Mouse (Mus musculus): ENCODE measurements around the gene Cntnap2. TPM values are rescaled to one million over a fixed set of nuclear protein-coding genes. Genes with fewer than 3 reads are reported as not detected.
"Not testable (repeated sequence)": the region's sequence is repeated elsewhere in the genome, so short reads cannot be mapped to it uniquely, and the experiment has no call there.

The Cntnap2 gene
- polyA plus RNA-seq, 1 experiment from 2014 or later: 19.5 TPM

DNA sequence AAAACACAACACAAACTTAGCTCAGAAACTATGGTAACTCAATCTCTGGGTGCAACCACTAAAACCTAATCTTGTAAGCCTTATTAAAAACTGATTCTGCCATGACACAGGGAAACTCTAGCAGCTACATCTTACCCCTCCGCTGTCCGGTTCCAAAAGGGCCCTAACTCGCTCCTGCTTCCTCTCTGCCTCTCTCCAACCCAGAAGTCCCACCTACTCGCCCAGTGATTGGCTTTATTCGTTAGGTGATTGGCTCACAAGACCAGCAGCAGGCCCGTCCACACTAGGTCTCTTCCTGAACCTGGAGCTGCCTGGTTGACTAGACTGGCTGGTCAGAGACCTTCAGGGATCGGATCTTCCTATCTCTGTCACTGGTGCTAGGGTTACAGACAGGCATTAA lies 2131.1 kb downstream of the Cntnap2 start:
- H3K27ac ChIP-seq (ENCODE audit: low read depth, low read length): no peak overlapping the region
- H3K27me3 ChIP-seq (ENCODE audit: control insufficient read depth, insufficient read depth, low read length): no peaks in the 10 kb centered on the region
- no peak for DNase-seq (ENCODE audit: low spot score)
- no peaks in the 10 kb centered on the region for H3K4me1 ChIP-seq (replicated peaks; ENCODE audit: control insufficient read depth, insufficient read depth, low read length)
- ATAC-seq (ENCODE audit: low FRiP score): no peak
- H3K9ac ChIP-seq (ENCODE audit: low read depth, low read length): no peak overlapping the region
- 75% methylated on average over 7 of the region's 7 CpGs for WGBS
- no peaks in the 10 kb centered on the region for H3K36me3 ChIP-seq (ENCODE audit: control insufficient read depth, insufficient read depth, low read length)
- H3K4me2 ChIP-seq (replicated peaks; ENCODE audit: low read depth, low read length): no peak overlapping the region
- H3K4me3 ChIP-seq (ENCODE audit: low read depth, low read length): no peak overlapping the region
- no peaks in the 10 kb centered on the region for H3K9me3 ChIP-seq (ENCODE audit: control insufficient read depth, low read length)

DNA sequence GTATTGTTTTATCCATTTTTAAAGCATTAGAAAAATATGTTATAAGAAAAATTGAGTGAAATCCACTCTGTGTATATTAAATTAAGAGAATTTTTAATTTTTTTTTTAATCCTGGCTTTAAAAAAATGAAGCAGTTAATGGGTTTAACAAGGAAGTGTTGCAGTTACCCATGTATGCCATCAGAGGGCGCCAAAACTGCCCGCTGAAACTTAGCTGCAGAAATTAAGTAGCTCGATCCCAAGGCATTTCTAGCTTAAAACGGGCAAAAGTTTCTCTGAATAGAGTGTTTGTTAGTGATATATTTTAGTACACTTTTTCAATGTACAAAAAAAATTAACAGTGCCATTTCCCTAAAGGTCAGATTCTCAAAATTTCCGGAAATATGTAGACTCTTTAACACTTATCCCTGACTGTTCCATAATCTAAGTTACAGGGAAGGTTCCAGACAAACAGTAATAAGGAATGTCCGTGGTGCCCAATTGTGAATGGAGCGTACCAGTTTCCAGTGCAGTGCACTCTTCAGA lies 2132.2 kb downstream of the Cntnap2 start:
- H3K36me3 ChIP-seq (ENCODE audit: control insufficient read depth, insufficient read depth, low read length): no peaks in the 10 kb centered on the region
- no peak overlapping the region for H3K9ac ChIP-seq (ENCODE audit: low read depth, low read length)
- no peaks in the 10 kb centered on the region for H3K27me3 ChIP-seq (ENCODE audit: control insufficient read depth, insufficient read depth, low read length)
- no peaks in the 10 kb centered on the region for H3K9me3 ChIP-seq (ENCODE audit: control insufficient read depth, low read length)
- no peak overlapping the region for H3K4me3 ChIP-seq (ENCODE audit: low read depth, low read length)
- H3K4me2 ChIP-seq (replicated peaks; ENCODE audit: low read depth, low read length): no peak overlapping the region
- no peaks in the 10 kb centered on the region for H3K4me1 ChIP-seq (replicated peaks; ENCODE audit: control insufficient read depth, insufficient read depth, low read length)
- ATAC-seq (ENCODE audit: low FRiP score) (no peak), DNase-seq (ENCODE audit: low spot score) (peak; percentile 71)
- 25% methylated on average over 7 of the region's 7 CpGs for WGBS
- H3K27ac ChIP-seq (ENCODE audit: low read depth, low read length): no peak overlapping the region

DNA sequence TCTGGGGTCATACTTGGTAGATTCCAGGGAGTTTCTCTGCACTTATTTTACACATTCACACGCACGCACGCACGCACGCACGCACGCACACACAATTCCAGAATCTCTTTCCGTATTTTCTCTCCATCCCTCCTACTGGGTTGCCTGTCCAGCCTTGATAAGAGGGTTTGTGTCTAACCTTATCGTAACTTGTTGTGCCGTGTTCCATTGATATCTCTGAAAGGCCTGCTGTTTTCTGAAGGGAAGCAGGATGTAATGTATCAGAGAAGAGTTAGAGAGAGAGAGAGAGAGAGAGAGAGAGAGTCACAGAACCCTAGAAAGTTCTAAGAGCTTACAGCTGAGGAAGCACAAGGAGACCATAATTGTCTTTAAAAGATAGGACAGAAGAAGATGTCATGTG lies 2132.8 kb downstream of the Cntnap2 start:
- no peak overlapping the region for H3K4me2 ChIP-seq (replicated peaks; ENCODE audit: low read depth, low read length)
- H3K36me3 ChIP-seq (ENCODE audit: control insufficient read depth, insufficient read depth, low read length): no peaks in the 10 kb centered on the region

DNA sequence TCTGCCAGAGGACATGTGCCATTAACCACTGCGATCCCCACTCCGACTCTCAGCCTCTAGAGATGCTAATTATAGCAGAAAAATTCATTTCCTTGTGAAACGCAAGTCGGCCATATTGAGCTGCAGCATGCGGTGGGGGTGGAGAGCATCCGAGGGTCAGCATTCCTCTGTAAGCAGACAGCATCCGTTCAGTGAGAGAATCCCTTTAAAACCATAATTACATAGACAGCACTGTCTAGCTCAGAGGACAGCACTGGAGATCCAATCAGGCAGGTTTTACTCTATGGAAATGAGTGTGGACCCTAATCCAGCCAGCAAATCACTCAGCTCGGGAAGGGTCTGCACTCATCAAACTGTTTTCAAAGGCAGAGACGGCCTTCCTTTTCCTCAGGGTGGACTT lies 2133.3 kb downstream of the Cntnap2 start:
- H3K4me2 ChIP-seq (replicated peaks; ENCODE audit: low read depth, low read length): no peak overlapping the region
- H3K27me3 ChIP-seq (ENCODE audit: control insufficient read depth, insufficient read depth, low read length): no peaks in the 10 kb centered on the region
- no peak overlapping the region for H3K9ac ChIP-seq (ENCODE audit: low read depth, low read length)
- no peak for DNase-seq (ENCODE audit: low spot score)
- no peaks in the 10 kb centered on the region for H3K36me3 ChIP-seq (ENCODE audit: control insufficient read depth, insufficient read depth, low read length)
- no peaks in the 10 kb centered on the region for H3K4me1 ChIP-seq (replicated peaks; ENCODE audit: control insufficient read depth, insufficient read depth, low read length)
- H3K9me3 ChIP-seq (ENCODE audit: control insufficient read depth, low read length): no peaks in the 10 kb centered on the region
- no peak for ATAC-seq (ENCODE audit: low FRiP score)
- no peak overlapping the region for H3K4me3 ChIP-seq (ENCODE audit: low read depth, low read length)
- no peak overlapping the region for H3K27ac ChIP-seq (ENCODE audit: low read depth, low read length)
- WGBS: 80% methylated on average over 9 of the region's 9 CpGs

More for the DNA sequence above, 2132.8 kb downstream of the Cntnap2 start:
- DNase-seq (ENCODE audit: low spot score) (no peak), ATAC-seq (ENCODE audit: low FRiP score) (no peak)
- Histone ChIP-seq H3K27me3 (ENCODE audit: control insufficient read depth, insufficient read depth, low read length) (no peaks in the 10 kb centered on the region), H3K4me3 (ENCODE audit: low read depth, low read length) (no peak overlapping the region), H3K9ac (ENCODE audit: low read depth, low read length) (no peak overlapping the region), H3K27ac (ENCODE audit: low read depth, low read length) (no peak overlapping the region), H3K9me3 (ENCODE audit: control insufficient read depth, low read length) (no peaks in the 10 kb centered on the region), H3K4me1 (replicated peaks; ENCODE audit: control insufficient read depth, insufficient read depth, low read length) (no peaks in the 10 kb centered on the region)
- WGBS: 95% methylated on average over 10 of the region's 10 CpGs

DNA sequence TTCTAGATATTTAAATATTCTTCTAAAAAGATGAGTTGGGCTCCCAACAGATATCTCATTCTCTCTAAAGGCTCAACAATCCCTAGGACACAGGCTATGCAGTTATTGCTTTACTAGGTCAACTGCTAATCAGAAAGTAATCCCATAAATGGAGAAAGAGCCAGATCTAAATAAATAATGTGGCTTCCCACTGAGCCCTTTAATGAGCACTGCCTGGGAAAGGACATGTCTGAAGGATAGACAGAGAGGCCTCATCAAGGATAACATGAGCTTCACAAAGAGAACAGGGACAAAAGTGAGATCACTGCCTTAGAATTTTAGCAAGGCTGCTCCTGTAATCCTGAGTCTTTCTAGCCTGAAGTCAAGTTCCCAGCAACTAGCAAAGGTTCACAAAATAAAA lies 2138.4 kb downstream of the Cntnap2 start:
- H3K4me2 ChIP-seq (replicated peaks; ENCODE audit: low read depth, low read length): no peak overlapping the region
- ATAC-seq (ENCODE audit: low FRiP score): no peak
- no peak overlapping the region for H3K4me3 ChIP-seq (ENCODE audit: low read depth, low read length)
- H3K4me1 ChIP-seq (replicated peaks; ENCODE audit: control insufficient read depth, insufficient read depth, low read length): no peaks in the 10 kb centered on the region
- H3K27me3 ChIP-seq (ENCODE audit: control insufficient read depth, insufficient read depth, low read length): no peaks in the 10 kb centered on the region
- H3K36me3 ChIP-seq (ENCODE audit: control insufficient read depth, insufficient read depth, low read length): no peaks in the 10 kb centered on the region
- no peak overlapping the region for H3K27ac ChIP-seq (ENCODE audit: low read depth, low read length)
- DNase-seq (ENCODE audit: low spot score): no peak
- no peak overlapping the region for H3K9ac ChIP-seq (ENCODE audit: low read depth, low read length)
- H3K9me3 ChIP-seq (ENCODE audit: control insufficient read depth, low read length): no peaks in the 10 kb centered on the region

DNA sequence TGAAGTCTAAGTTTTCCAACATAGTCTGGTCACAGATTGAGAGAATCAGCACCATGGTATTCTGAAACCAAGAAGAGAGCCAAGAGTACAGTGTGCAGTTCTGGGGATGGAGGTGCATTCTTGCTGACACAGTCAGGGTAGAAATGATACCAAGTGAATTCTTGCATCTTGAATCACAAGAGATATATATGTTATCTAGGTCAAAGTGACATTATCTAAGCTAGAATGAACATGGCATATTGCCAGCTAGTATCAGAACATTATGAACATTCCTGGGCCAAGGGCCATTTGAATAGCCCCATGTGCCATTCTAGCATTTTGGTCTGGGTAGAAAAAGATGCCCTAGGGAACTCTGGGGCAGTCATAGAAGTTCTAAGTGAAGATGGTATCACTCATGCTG lies 2141.5 kb downstream of the Cntnap2 start:
- no peaks in the 10 kb centered on the region for H3K36me3 ChIP-seq (ENCODE audit: control insufficient read depth, insufficient read depth, low read length)
- no peak for DNase-seq (ENCODE audit: low spot score)
- H3K27ac ChIP-seq (ENCODE audit: low read depth, low read length): no peak overlapping the region
- no peak overlapping the region for H3K4me3 ChIP-seq (ENCODE audit: low read depth, low read length)
- H3K4me1 ChIP-seq (replicated peaks; ENCODE audit: control insufficient read depth, insufficient read depth, low read length): no peaks in the 10 kb centered on the region
- no peak overlapping the region for H3K9ac ChIP-seq (ENCODE audit: low read depth, low read length)
- H3K27me3 ChIP-seq (ENCODE audit: control insufficient read depth, insufficient read depth, low read length): no peaks in the 10 kb centered on the region
- no peak for ATAC-seq (ENCODE audit: low FRiP score)
- H3K9me3 ChIP-seq (ENCODE audit: control insufficient read depth, low read length): no peaks in the 10 kb centered on the region
- no peak overlapping the region for H3K4me2 ChIP-seq (replicated peaks; ENCODE audit: low read depth, low read length)

DNA sequence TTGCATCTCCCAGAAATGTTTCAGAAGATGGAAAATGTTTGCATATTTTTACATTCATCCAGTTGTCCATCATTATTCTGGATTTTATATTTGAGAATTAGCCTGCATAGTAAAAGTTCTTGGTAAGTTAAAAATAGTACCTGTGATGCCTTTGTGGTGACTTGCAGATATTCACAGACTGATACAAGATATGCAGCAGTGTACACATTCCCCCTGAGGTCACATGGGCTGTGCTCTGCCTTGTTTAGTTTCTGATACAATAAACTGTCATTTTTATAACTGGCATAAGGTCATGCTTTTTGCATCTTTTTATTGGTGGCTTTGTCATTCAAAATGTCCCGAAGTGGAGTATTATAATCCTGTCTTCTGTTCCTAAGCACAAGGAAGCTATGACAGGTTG lies 2148.9 kb downstream of the Cntnap2 start:
- DNase-seq (ENCODE audit: low spot score) (no peak), ATAC-seq (ENCODE audit: low FRiP score) (no peak)
- Histone ChIP-seq H3K9ac (ENCODE audit: low read depth, low read length) (no peak overlapping the region), H3K4me1 (replicated peaks; ENCODE audit: control insufficient read depth, insufficient read depth, low read length) (no peaks in the 10 kb centered on the region), H3K27me3 (ENCODE audit: control insufficient read depth, insufficient read depth, low read length) (no peaks in the 10 kb centered on the region), H3K4me2 (replicated peaks; ENCODE audit: low read depth, low read length) (no peak overlapping the region), H3K4me3 (ENCODE audit: low read depth, low read length) (no peak overlapping the region), H3K36me3 (ENCODE audit: control insufficient read depth, insufficient read depth, low read length) (no peaks in the 10 kb centered on the region), H3K9me3 (ENCODE audit: control insufficient read depth, low read length) (no peaks in the 10 kb centered on the region), H3K27ac (ENCODE audit: low read depth, low read length) (no peak overlapping the region)
- WGBS: 87% methylated on average over 1 of the region's 1 CpGs

DNA sequence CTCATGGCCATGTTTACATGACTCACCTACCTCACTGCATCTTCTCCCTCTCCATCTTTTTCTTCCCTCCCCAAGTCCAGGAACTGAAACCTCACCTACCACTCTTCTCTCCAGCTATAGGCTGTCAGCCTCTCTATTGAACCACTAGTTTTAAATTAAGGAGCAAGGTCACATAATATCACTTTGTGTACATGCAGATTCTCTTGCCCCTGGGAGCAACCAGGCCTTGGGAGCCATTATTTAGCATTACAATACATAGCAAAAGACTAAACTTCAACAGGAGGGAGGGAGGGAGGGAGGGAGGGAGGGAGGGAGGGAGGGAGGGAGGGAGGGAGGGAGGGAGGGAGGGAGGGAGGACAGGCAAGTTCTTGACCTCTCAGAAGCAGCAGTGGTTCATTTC lies 2155.6 kb downstream of the Cntnap2 start:
- DNase-seq (ENCODE audit: low spot score) (no peak), ATAC-seq (ENCODE audit: low FRiP score) (no peak)
- Histone ChIP-seq H3K27me3 (ENCODE audit: control insufficient read depth, insufficient read depth, low read length) (no peaks in the 10 kb centered on the region), H3K4me1 (replicated peaks; ENCODE audit: control insufficient read depth, insufficient read depth, low read length) (no peaks in the 10 kb centered on the region), H3K4me3 (ENCODE audit: low read depth, low read length) (no peak overlapping the region), H3K27ac (ENCODE audit: low read depth, low read length) (no peak overlapping the region), H3K36me3 (ENCODE audit: control insufficient read depth, insufficient read depth, low read length) (no peaks in the 10 kb centered on the region), H3K4me2 (replicated peaks; ENCODE audit: low read depth, low read length) (no peak overlapping the region), H3K9me3 (ENCODE audit: control insufficient read depth, low read length) (no peaks in the 10 kb centered on the region), H3K9ac (ENCODE audit: low read depth, low read length) (no peak overlapping the region)

DNA sequence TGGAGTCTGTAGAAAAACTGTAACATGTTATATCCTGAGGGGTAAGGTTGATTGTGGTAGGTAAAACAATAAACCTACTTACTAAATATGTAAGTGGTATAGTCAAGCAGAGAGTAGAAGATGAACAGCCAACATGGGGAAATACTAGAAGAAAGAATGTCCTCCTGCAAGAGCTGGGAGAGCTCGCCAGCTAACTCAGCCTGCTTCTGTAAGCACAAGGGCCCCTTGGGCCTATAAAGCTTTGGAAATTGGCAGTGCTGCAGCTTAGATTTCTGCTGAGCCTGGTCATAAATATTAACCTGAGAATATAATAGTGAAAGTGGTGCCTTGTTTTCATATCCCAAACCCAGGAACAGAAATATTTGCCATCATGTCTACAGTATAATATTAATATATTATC lies 2164.4 kb downstream of the Cntnap2 start:
- WGBS: 64% methylated on average over 1 of the region's 1 CpGs
- not testable (repeated sequence) for H3K36me3 ChIP-seq (ENCODE audit: control insufficient read depth, insufficient read depth, low read length); ATAC-seq (ENCODE audit: low FRiP score); H3K9ac ChIP-seq (ENCODE audit: low read depth, low read length); H3K27ac ChIP-seq (ENCODE audit: low read depth, low read length); H3K27me3 ChIP-seq (ENCODE audit: control insufficient read depth, insufficient read depth, low read length); DNase-seq (ENCODE audit: low spot score); H3K9me3 ChIP-seq (ENCODE audit: control insufficient read depth, low read length); H3K4me2 ChIP-seq (replicated peaks; ENCODE audit: low read depth, low read length); H3K4me1 ChIP-seq (replicated peaks; ENCODE audit: control insufficient read depth, insufficient read depth, low read length); H3K4me3 ChIP-seq (ENCODE audit: low read depth, low read length)

Measured in hindbrain, embryonic 11.5 days (tissue).